Mouse (Mus musculus) brain, embryonic 18.5 days (tissue): ENCODE data around the gene P2rx5.

ENCODE experiments used
- DNase-seq: peaks from one replicate; pipeline ENCODE4 v3.0.0-alpha.2; 2012; ENCODE audit warnings: low read depth, low spot score

P2rx5 gene

DNA sequence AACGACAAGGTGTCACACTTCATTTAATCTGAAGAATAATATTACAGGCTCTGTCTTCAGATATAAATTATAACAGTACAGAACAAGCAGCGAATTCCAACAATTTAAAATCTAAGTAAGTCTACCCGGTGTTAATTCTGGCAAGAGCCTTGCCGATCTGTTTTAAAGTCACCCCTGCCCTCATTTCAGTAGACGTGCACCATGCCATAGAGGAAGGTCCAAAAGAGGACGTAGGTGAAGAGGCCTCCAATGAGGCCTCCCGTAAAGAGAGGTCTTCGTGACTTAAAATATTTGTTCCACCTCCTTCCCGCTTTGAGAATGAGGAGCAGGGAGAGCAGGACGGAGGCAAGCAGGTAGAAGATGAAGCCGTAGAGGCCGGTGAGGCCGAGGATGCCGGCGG lies 16.0 kb downstream of the P2rx5 start:
- no peak for DNase-seq

GRCm38 (mm10) chr11:73176608-73177508 lies 16.6 kb downstream of the P2rx5 start, which contains the start of the genes Emc6 and Tax1bp3:
TSS of gene Emc6 (minus strand) at chr11:73177037.
TSS of gene Tax1bp3 (plus strand) at chr11:73177083.
- peak; percentile 96 for DNase-seq

- no peak for DNase-seq
These were observed 17.3 kb downstream of the P2rx5 start for GRCm38 (mm10) chr11:73177509-73177875.

DNA sequence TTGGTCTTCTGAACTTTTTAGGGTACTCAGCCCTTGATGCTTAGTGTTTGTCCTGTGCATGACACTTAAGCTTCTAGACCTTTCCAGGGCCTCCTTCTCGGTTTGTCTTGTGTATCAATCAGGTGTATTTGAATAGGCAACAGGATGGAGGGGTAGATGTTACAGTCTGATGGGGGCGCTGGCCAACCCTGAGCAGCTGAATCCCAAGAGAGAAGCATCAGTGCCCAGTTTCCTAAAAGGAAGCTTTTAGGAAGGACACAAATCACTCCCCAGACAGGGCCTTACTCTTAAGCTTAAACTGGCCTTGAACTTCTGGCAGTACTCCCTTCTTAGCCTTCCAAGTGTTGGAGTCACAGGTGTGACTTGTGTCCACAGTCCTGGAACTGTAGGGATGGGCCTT lies 17.7 kb downstream of the P2rx5 start:
- DNase-seq: no peak

GRCm38 (mm10) chr11:73185872-73186615 lies 25.8 kb downstream of the P2rx5 start:
- DNase-seq: no peak

- DNase-seq: no peak
These were observed 27.0 kb downstream of the P2rx5 start for GRCm38 (mm10) chr11:73187231-73187630.

- no peak for DNase-seq
These were observed 32.8 kb downstream of the P2rx5 start for GRCm38 (mm10) chr11:73193047-73193446.

- no peak for DNase-seq
These were observed 34.2 kb downstream of the P2rx5 start for GRCm38 (mm10) chr11:73194444-73194843.

DNA sequence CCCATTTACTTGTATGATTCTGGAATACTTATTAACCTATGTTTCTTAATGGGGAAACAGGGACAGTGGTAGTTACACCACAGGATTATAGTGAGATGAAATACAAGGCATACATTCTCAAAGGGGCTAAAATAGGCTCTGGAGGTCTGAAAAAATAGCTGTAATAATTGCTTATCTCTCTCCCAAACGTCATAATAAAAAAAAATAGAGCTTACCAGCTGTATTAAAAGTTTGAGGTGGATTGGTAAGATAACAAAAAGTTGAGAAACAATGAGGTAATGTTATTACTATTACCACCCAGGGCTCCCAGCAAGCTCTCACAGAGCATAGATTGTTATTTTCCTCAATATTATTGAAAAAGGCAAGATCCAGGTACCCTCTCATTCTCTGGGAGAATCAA lies 38.0 kb downstream of the P2rx5 start:
- DNase-seq: no peak

DNA sequence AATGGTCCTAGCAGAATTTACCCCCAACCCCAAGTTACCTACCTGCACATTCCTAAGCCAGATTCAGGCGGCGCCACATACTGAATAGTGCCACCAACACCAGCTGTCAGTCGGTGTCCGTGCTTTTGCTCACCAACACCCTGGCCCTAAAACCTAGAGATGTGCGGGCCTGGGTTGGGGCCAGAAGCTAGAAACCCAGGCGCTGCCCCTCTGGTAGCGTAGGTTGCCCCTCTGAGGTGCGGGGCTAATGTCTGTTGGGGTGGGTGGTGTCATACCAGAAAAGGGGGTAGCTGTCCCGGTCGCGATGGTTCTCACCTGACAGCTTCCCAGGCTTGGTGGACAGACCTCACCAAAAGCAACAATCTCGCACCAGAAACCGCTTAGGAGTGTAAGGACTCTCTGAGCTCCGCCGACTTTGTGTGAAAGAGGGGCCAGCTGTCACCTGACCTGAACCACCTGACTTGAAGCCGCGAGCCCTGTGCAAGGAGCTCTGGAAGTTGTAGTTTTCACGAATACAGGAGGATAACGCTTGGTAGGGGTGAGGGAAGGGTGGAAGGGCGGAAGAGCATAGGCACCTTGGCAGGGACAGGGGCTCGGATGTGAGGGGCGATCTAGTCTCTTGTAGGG lies 38.5 kb downstream of the P2rx5 start, which contains the start of gene Ctns:
Gene Ctns, minus strand, starts transcription at position 440 of the 627 bp plus-strand sequence.
- DNase-seq: peak; percentile 84

- DNase-seq: peak; percentile 89
These were observed 39.0 kb downstream of the P2rx5 start, which contains the start of gene Shpk for GRCm38 (mm10) chr11:73199230-73199712. TSS of gene Shpk (plus strand) at chr11:73199460.

- no peak for DNase-seq
These were observed 39.7 kb downstream of the P2rx5 start for GRCm38 (mm10) chr11:73199879-73200278.

DNA sequence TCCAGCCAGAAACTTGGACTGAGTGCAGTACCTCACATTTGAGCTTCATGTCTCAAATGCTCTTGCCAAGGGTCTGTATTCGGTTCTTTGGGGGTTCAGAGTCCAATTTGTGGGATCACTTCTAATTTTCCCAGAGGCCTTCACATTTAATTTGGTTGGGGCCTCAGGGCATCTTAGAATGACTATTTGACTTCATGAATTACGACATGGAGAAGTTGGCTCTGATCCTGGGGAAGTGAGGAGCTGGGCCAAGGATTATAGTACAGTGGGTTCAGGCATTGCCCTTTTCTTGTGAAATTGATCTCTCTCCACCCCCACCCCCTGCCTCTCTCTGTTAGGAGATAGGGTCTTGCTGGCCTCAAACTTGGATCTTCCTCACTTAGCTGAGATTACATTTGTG lies 40.8 kb downstream of the P2rx5 start:
- no peak for DNase-seq

DNA sequence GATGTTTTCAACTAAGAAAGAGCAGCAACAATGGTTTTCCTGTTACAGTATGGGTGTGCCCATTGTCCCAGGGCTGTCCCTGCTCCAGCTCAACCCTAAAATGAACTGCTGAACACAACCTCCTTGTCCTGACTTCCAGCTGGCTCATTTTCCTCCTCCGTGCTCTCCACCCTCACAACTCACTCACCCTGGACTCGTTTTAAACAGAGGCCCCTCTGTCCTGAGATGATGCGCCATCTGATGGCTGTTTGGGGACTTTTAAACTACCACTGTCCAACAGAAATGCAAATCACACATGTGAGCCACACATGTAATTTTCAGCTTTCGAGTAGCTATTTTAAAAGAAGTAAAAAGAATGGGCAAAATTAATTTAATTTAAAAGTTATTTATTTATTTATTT lies 41.4 kb downstream of the P2rx5 start:
- DNase-seq: no peak

- no peak for DNase-seq
These were observed 43.7 kb downstream of the P2rx5 start for GRCm38 (mm10) chr11:73203895-73204294.

DNA sequence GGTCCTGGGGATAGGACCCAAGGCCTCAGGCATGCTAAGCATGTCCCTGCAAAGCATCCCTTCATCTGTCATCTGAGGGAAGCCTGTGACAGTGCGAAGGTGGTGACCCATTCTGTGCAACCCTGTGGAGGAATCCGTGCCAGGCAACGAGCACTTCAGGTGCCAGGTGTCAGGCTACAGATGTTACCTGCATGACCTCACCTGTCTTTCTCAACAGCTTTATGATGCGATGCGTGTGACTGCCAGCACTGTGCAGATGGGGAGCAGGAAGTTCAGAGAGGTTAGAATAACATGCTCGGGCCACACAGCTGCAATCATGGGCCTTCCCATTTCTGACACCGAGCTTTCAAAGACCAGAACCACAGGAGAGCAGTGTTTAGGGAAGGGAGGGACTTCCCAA lies 45.0 kb downstream of the P2rx5 start:
- no peak for DNase-seq

DNA sequence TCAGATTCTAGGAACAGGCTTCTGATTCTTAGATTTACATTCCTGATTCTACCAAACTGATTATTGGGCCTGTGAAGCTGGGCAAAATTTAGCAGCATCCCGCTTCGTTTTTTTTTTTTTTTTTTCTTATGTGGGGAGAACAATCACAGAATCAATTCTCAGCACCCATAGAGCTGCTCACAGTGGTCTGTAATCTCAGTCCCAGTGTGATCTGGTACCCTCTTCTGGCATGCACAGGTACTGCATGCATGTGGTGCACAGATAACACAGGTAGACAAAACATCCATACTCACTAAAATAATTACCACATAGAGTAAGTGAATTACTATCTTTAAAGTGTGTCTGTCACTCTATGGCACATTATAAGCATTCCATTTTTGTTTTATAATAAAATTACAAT lies 47.4 kb downstream of the P2rx5 start:
- no peak for DNase-seq

GRCm38 (mm10) chr11:73213956-73214355 lies 53.7 kb downstream of the P2rx5 start:
- no peak for DNase-seq

GRCm38 (mm10) chr11:73219671-73220070 lies 59.5 kb downstream of the P2rx5 start:
- DNase-seq: no peak

DNA sequence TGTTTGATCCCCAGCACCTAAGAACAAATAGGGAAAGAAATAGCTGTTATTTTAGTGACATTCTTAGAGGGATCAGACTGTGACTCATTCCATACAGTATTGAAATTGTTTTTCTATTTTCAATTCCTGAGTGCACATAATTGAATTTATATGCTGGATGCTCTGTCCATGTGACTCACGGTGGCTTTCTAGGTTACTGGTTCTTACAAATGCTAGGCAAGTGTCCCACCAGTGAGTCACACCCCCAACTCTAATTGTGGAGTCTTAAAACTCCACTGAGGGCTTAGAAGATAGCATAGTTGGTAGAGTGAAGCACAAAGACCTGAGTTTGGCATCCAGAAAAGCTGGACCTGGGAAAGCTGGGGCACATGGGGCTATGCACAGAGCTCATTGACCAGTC lies 60.4 kb downstream of the P2rx5 start:
- DNase-seq: no peak
